Mouse (Mus musculus) spleen, adult 12 weeks (tissue): ENCODE results near the gene 6430571L13Rik.
A peak's percentile ranks its signal among the peaks of the same experiment; 100 is the strongest.

Experiments
- DNase-seq: peaks from one replicate; pipeline ENCODE4 v3.0.0; 2022; ENCODE audit warnings: low spot score

Gene 6430571L13Rik

GRCm38 (mm10) chr9:107340911-107341645 lies 676 bp downstream of the 6430571L13Rik start:
- no peak for DNase-seq

GRCm38 (mm10) chr9:107342201-107342709 lies 1.9 kb downstream of the 6430571L13Rik start:
- no peak for DNase-seq

- no peak for DNase-seq
Observed at GRCm38 (mm10) chr9:107343146-107343943, 2.9 kb downstream of the 6430571L13Rik start.

GRCm38 (mm10) chr9:107344027-107344426 lies 3.6 kb downstream of the 6430571L13Rik start:
- no peak for DNase-seq

- DNase-seq: no peak
Observed at GRCm38 (mm10) chr9:107346081-107346480, 5.7 kb downstream of the 6430571L13Rik start.

GRCm38 (mm10) chr9:107347586-107348183 lies 7.3 kb downstream of the 6430571L13Rik start:
- no peak for DNase-seq

- no peak for DNase-seq
Observed at GRCm38 (mm10) chr9:107349321-107349720, 8.9 kb downstream of the 6430571L13Rik start.

- DNase-seq: no peak
Observed at GRCm38 (mm10) chr9:107354826-107355225, 14.4 kb downstream of the 6430571L13Rik start.

- DNase-seq: no peak
Observed at GRCm38 (mm10) chr9:107355870-107356765, 15.7 kb downstream of the 6430571L13Rik start.

- peak; percentile 65 for DNase-seq
Observed at GRCm38 (mm10) chr9:107357651-107358050, 17.2 kb downstream of the 6430571L13Rik start.

- DNase-seq: no peak
Observed at GRCm38 (mm10) chr9:107360989-107361388, 20.6 kb downstream of the 6430571L13Rik start.

GRCm38 (mm10) chr9:107366644-107367043 lies 26.2 kb downstream of the 6430571L13Rik start:
- peak; percentile 41 for DNase-seq

GRCm38 (mm10) chr9:107368302-107368701 lies 27.9 kb downstream of the 6430571L13Rik start:
- no peak for DNase-seq

GRCm38 (mm10) chr9:107369270-107370105 lies 29.1 kb downstream of the 6430571L13Rik start:
- DNase-seq: peak; percentile 71

- DNase-seq: no peak
Observed at GRCm38 (mm10) chr9:107370106-107370463, 29.7 kb downstream of the 6430571L13Rik start.

GRCm38 (mm10) chr9:107372441-107372840 lies 32.0 kb downstream of the 6430571L13Rik start:
- no peak for DNase-seq

GRCm38 (mm10) chr9:107374623-107375022 lies 34.2 kb downstream of the 6430571L13Rik start:
- DNase-seq: peak; percentile 60

GRCm38 (mm10) chr9:107375451-107375850 lies 35.0 kb downstream of the 6430571L13Rik start:
- DNase-seq: peak; percentile 34

- no peak for DNase-seq
Observed at GRCm38 (mm10) chr9:107377961-107378512, 37.6 kb downstream of the 6430571L13Rik start.

- DNase-seq: no peak
Observed at GRCm38 (mm10) chr9:107381723-107382122, 41.3 kb downstream of the 6430571L13Rik start.
